Mouse (Mus musculus): ENCODE data around the gene Abhd2. TPM values are rescaled to one million over a fixed set of nuclear protein-coding genes. Genes with fewer than 3 reads are reported as not detected.

The Abhd2 gene
- polyA plus RNA-seq (2016; fragmentation: Nextera tagmentation; extraction: Ambion mirVana) = 8.0 and 10.1 TPM in 2 replicates

- WGBS = under 1% methylated on average over 54 of the region's 54 CpGs
- peak; percentile 100 for DNase-seq (ENCODE audit: low spot score)
- peaks cover 36% of the 10 kb centered on the region for H3K4me1 ChIP-seq (replicated peaks)
- H3K36me3 ChIP-seq = no peaks in the 10 kb centered on the region
- H3K27me3 ChIP-seq (ENCODE audit: insufficient read depth, poor library complexity, severe bottlenecking) = no peaks in the 10 kb centered on the region
- H3K9me3 ChIP-seq = no peaks in the 10 kb centered on the region
- H3K4me3 ChIP-seq = peak within 1 kb of the TSS; percentile 92
- H3K27ac ChIP-seq = peak within 1 kb of the TSS; percentile 93
These were observed at the start of gene Abhd2 for GRCm38 (mm10) chr7:79272789-79273718. Gene Abhd2 (plus strand): TSS chr7:79273199.

GRCm38 (mm10) chr7:79225477-79225876 lies 47.5 kb upstream of the Abhd2 start:
- H3K4me1 ChIP-seq (replicated peaks) = no peaks in the 10 kb centered on the region
- WGBS = 87% methylated on average over 8 of the region's 8 CpGs

GRCm38 (mm10) chr7:79226172-79226571 lies 46.8 kb upstream of the Abhd2 start:
- 87% methylated on average over 5 of the region's 5 CpGs for WGBS
- Histone ChIP-seq H3K36me3 (no peaks in the 10 kb centered on the region), H3K9me3 (no peaks in the 10 kb centered on the region), H3K4me1 (replicated peaks) (no peaks in the 10 kb centered on the region), H3K27ac (no peak overlapping the region), H3K4me3 (no peak overlapping the region), H3K27me3 (ENCODE audit: insufficient read depth, poor library complexity, severe bottlenecking) (no peaks in the 10 kb centered on the region)
- DNase-seq (ENCODE audit: low spot score) = no peak

More at GRCm38 (mm10) chr7:79225477-79225876, 47.5 kb upstream of the Abhd2 start:
- DNase-seq (ENCODE audit: low spot score) = no peak
- no peak overlapping the region for H3K27ac ChIP-seq
- no peaks in the 10 kb centered on the region for H3K36me3 ChIP-seq
- H3K27me3 ChIP-seq (ENCODE audit: insufficient read depth, poor library complexity, severe bottlenecking) = no peaks in the 10 kb centered on the region
- no peaks in the 10 kb centered on the region for H3K9me3 ChIP-seq
- no peak overlapping the region for H3K4me3 ChIP-seq

GRCm38 (mm10) chr7:79226834-79227486 lies 46.0 kb upstream of the Abhd2 start:
- H3K4me3 ChIP-seq = no peak overlapping the region
- no peaks in the 10 kb centered on the region for H3K4me1 ChIP-seq (replicated peaks)
- WGBS = 79% methylated on average over 7 of the region's 10 CpGs
- no peaks in the 10 kb centered on the region for H3K9me3 ChIP-seq
- no peaks in the 10 kb centered on the region for H3K27me3 ChIP-seq (ENCODE audit: insufficient read depth, poor library complexity, severe bottlenecking)
- no peak overlapping the region for H3K27ac ChIP-seq
- DNase-seq (ENCODE audit: low spot score) = no peak
- no peaks in the 10 kb centered on the region for H3K36me3 ChIP-seq

- no peaks in the 10 kb centered on the region for H3K9me3 ChIP-seq
- no peaks in the 10 kb centered on the region for H3K27me3 ChIP-seq (ENCODE audit: insufficient read depth, poor library complexity, severe bottlenecking)
- WGBS = 30% methylated on average over 9 of the region's 9 CpGs
- H3K4me1 ChIP-seq (replicated peaks) = no peaks in the 10 kb centered on the region
- no peak overlapping the region for H3K27ac ChIP-seq
- H3K36me3 ChIP-seq = no peaks in the 10 kb centered on the region
- no peak overlapping the region for H3K4me3 ChIP-seq
- peak; percentile 73 for DNase-seq (ENCODE audit: low spot score)
These were observed 44.5 kb upstream of the Abhd2 start for GRCm38 (mm10) chr7:79228471-79228870.

- no peak for DNase-seq (ENCODE audit: low spot score)
- no peaks in the 10 kb centered on the region for H3K36me3 ChIP-seq
- no peaks in the 10 kb centered on the region for H3K4me1 ChIP-seq (replicated peaks)
- H3K4me3 ChIP-seq = no peak overlapping the region
- H3K27me3 ChIP-seq (ENCODE audit: insufficient read depth, poor library complexity, severe bottlenecking) = no peaks in the 10 kb centered on the region
- 80% methylated on average over 2 of the region's 2 CpGs for WGBS
- no peak overlapping the region for H3K27ac ChIP-seq
- no peaks in the 10 kb centered on the region for H3K9me3 ChIP-seq
These were observed 41.4 kb upstream of the Abhd2 start for GRCm38 (mm10) chr7:79231577-79231976.

- WGBS = 88% methylated on average over 10 of the region's 10 CpGs
- Histone ChIP-seq H3K9me3 (no peaks in the 10 kb centered on the region), H3K27me3 (ENCODE audit: insufficient read depth, poor library complexity, severe bottlenecking) (no peaks in the 10 kb centered on the region), H3K4me1 (replicated peaks) (no peaks in the 10 kb centered on the region), H3K27ac (no peak overlapping the region), H3K36me3 (no peaks in the 10 kb centered on the region), H3K4me3 (no peak overlapping the region)
- DNase-seq (ENCODE audit: low spot score) = no peak
These were observed 41.0 kb upstream of the Abhd2 start for GRCm38 (mm10) chr7:79232048-79232447.

- no peaks in the 10 kb centered on the region for H3K9me3 ChIP-seq
- 0 out of 2 replicates have a peak, but pooled peaks cover 6% of the 10 kb centered on the region for H3K27me3 ChIP-seq (ENCODE audit: insufficient read depth, poor library complexity, severe bottlenecking)
- H3K27ac ChIP-seq = no peak overlapping the region
- WGBS = 81% methylated on average over 5 of the region's 5 CpGs
- H3K36me3 ChIP-seq = no peaks in the 10 kb centered on the region
- H3K4me1 ChIP-seq (replicated peaks) = 0 out of 2 replicates have a peak, but pooled peaks cover 4% of the 10 kb centered on the region
- H3K4me3 ChIP-seq = no peak overlapping the region
- no peak for DNase-seq (ENCODE audit: low spot score)
These were observed 34.3 kb upstream of the Abhd2 start for GRCm38 (mm10) chr7:79238741-79239140.

- no peak for DNase-seq (ENCODE audit: low spot score)
- H3K27ac ChIP-seq = 0 out of 2 replicates have a peak overlapping the region, but pooled peaks have one; percentile 5
- peaks cover 5% of the 10 kb centered on the region; the same call in 1 of the 2 replicates for H3K4me1 ChIP-seq (replicated peaks)
- 81% methylated on average over 10 of the region's 10 CpGs for WGBS
- H3K36me3 ChIP-seq = no peaks in the 10 kb centered on the region
- 0 out of 2 replicates have a peak, but pooled peaks cover 12% of the 10 kb centered on the region for H3K27me3 ChIP-seq (ENCODE audit: insufficient read depth, poor library complexity, severe bottlenecking)
- no peak overlapping the region for H3K4me3 ChIP-seq
- H3K9me3 ChIP-seq = no peaks in the 10 kb centered on the region
These were observed 30.9 kb upstream of the Abhd2 start for GRCm38 (mm10) chr7:79241931-79242625.

GRCm38 (mm10) chr7:79243236-79243635 lies 29.8 kb upstream of the Abhd2 start:
- peaks cover 10% of the 10 kb centered on the region; the same call in 1 of the 2 replicates for H3K4me1 ChIP-seq (replicated peaks)
- WGBS = 67% methylated on average over 4 of the region's 4 CpGs
- H3K4me3 ChIP-seq = no peak overlapping the region
- no peak for DNase-seq (ENCODE audit: low spot score)
- 0 out of 2 replicates have a peak, but pooled peaks cover 12% of the 10 kb centered on the region for H3K27me3 ChIP-seq (ENCODE audit: insufficient read depth, poor library complexity, severe bottlenecking)
- H3K27ac ChIP-seq = no peak overlapping the region
- no peaks in the 10 kb centered on the region for H3K9me3 ChIP-seq
- H3K36me3 ChIP-seq = no peaks in the 10 kb centered on the region

- H3K27ac ChIP-seq = no peak overlapping the region
- WGBS = 19% methylated on average over 18 of the region's 18 CpGs
- H3K9me3 ChIP-seq = no peaks in the 10 kb centered on the region
- H3K36me3 ChIP-seq = no peaks in the 10 kb centered on the region
- H3K4me3 ChIP-seq = peak overlapping the region; percentile 39
- peak; percentile 73 for DNase-seq (ENCODE audit: low spot score)
- peaks cover 10% of the 10 kb centered on the region; the same call in 1 of the 2 replicates for H3K4me1 ChIP-seq (replicated peaks)
- H3K27me3 ChIP-seq (ENCODE audit: insufficient read depth, poor library complexity, severe bottlenecking) = 0 out of 2 replicates have a peak, but pooled peaks cover 11% of the 10 kb centered on the region
These were observed 26.8 kb upstream of the Abhd2 start for GRCm38 (mm10) chr7:79246039-79246670.

- Histone ChIP-seq H3K4me1 (replicated peaks) (peaks cover 10% of the 10 kb centered on the region; the same call in 1 of the 2 replicates), H3K36me3 (no peaks in the 10 kb centered on the region), H3K27me3 (ENCODE audit: insufficient read depth, poor library complexity, severe bottlenecking) (0 out of 2 replicates have a peak, but pooled peaks cover 6% of the 10 kb centered on the region), H3K9me3 (no peaks in the 10 kb centered on the region), H3K27ac (no peak overlapping the region), H3K4me3 (no peak overlapping the region)
- no peak for DNase-seq (ENCODE audit: low spot score)
- WGBS = 86% methylated on average over 1 of the region's 1 CpGs
These were observed 25.6 kb upstream of the Abhd2 start for GRCm38 (mm10) chr7:79247408-79247807.
